Mouse (Mus musculus): ENCODE data around the gene Olfr90. TPM values are rescaled to one million over a fixed set of nuclear protein-coding genes. Genes with fewer than 3 reads are reported as not detected.

The Olfr90 gene
- polyA plus RNA-seq, 1 experiment = not detected

- Histone ChIP-seq H3K4me3 (ENCODE audit: insufficient read depth, low read length) (no peak overlapping the region), H3K4me1 (ENCODE audit: control insufficient read depth, insufficient read depth, low read length) (0 out of 2 replicates have a peak, but pooled peaks cover 3% of the 10 kb centered on the region), H3K27ac (ENCODE audit: insufficient read depth, low read length) (no peak overlapping the region)
- no peak for TF ChIP-seq CTCF (IDR thresholded peaks at IDR 0.05; ENCODE audit: borderline replicate concordance, insufficient read depth, low read length)
- no peak for TF ChIP-seq POLR2A (IDR thresholded peaks at IDR 0.05; ENCODE audit: low read depth, low read length)
Observed at GRCm38 (mm10) chr17:37078990-37079389, 9.3 kb downstream of the Olfr90 start.

- TF ChIP-seq POLR2A (IDR thresholded peaks at IDR 0.05; ENCODE audit: low read depth, low read length) = no peak
- no peak for TF ChIP-seq CTCF (IDR thresholded peaks at IDR 0.05; ENCODE audit: borderline replicate concordance, insufficient read depth, low read length)
- no peak overlapping the region for H3K4me3 ChIP-seq (ENCODE audit: insufficient read depth, low read length)
- H3K4me1 ChIP-seq (ENCODE audit: control insufficient read depth, insufficient read depth, low read length) = 0 out of 2 replicates have a peak, but pooled peaks cover 3% of the 10 kb centered on the region
- H3K27ac ChIP-seq (ENCODE audit: insufficient read depth, low read length) = no peak overlapping the region
Observed at GRCm38 (mm10) chr17:37078193-37078592, 10.1 kb downstream of the Olfr90 start.

GRCm38 (mm10) chr17:37075766-37076165 lies 12.5 kb downstream of the Olfr90 start:
- H3K4me3 ChIP-seq (ENCODE audit: insufficient read depth, low read length) = no peak overlapping the region
- TF ChIP-seq CTCF (IDR thresholded peaks at IDR 0.05; ENCODE audit: borderline replicate concordance, insufficient read depth, low read length) = no peak
- no peak for TF ChIP-seq POLR2A (IDR thresholded peaks at IDR 0.05; ENCODE audit: low read depth, low read length)
- H3K27ac ChIP-seq (ENCODE audit: insufficient read depth, low read length) = no peak overlapping the region
- 0 out of 2 replicates have a peak, but pooled peaks cover 3% of the 10 kb centered on the region for H3K4me1 ChIP-seq (ENCODE audit: control insufficient read depth, insufficient read depth, low read length)

- no peak for TF ChIP-seq POLR2A (IDR thresholded peaks at IDR 0.05; ENCODE audit: low read depth, low read length)
- TF ChIP-seq CTCF (IDR thresholded peaks at IDR 0.05; ENCODE audit: borderline replicate concordance, insufficient read depth, low read length) = no peak
- peaks cover 5% of the 10 kb centered on the region; the same call in 1 of the 2 replicates for H3K4me1 ChIP-seq (ENCODE audit: control insufficient read depth, insufficient read depth, low read length)
Observed at GRCm38 (mm10) chr17:37075181-37075580, 13.1 kb downstream of the Olfr90 start.

GRCm38 (mm10) chr17:37072730-37073276 lies 15.5 kb downstream of the Olfr90 start:
- TF ChIP-seq CTCF (IDR thresholded peaks at IDR 0.05; ENCODE audit: borderline replicate concordance, insufficient read depth, low read length) (no peak), POLR2A (IDR thresholded peaks at IDR 0.05; ENCODE audit: low read depth, low read length) (no peak)
- Histone ChIP-seq H3K4me3 (ENCODE audit: insufficient read depth, low read length) (no peak overlapping the region), H3K4me1 (ENCODE audit: control insufficient read depth, insufficient read depth, low read length) (peaks cover 10% of the 10 kb centered on the region; the same call in 1 of the 2 replicates), H3K27ac (ENCODE audit: insufficient read depth, low read length) (no peak overlapping the region)

More at GRCm38 (mm10) chr17:37075181-37075580, 13.1 kb downstream of the Olfr90 start:
- Histone ChIP-seq H3K27ac (ENCODE audit: insufficient read depth, low read length) (no peak overlapping the region), H3K4me3 (ENCODE audit: insufficient read depth, low read length) (no peak overlapping the region)

GRCm38 (mm10) chr17:37072080-37072729 lies 16.1 kb downstream of the Olfr90 start:
- TF ChIP-seq POLR2A (IDR thresholded peaks at IDR 0.05; ENCODE audit: low read depth, low read length) (no peak), CTCF (IDR thresholded peaks at IDR 0.05; ENCODE audit: borderline replicate concordance, insufficient read depth, low read length) (no peak)
- Histone ChIP-seq H3K4me3 (ENCODE audit: insufficient read depth, low read length) (no peak overlapping the region), H3K4me1 (ENCODE audit: control insufficient read depth, insufficient read depth, low read length) (peaks cover 10% of the 10 kb centered on the region; the same call in 1 of the 2 replicates), H3K27ac (ENCODE audit: insufficient read depth, low read length) (no peak overlapping the region)

GRCm38 (mm10) chr17:37070121-37070520 lies 18.2 kb downstream of the Olfr90 start:
- peaks cover 7% of the 10 kb centered on the region; the same call in 1 of the 2 replicates for H3K4me1 ChIP-seq (ENCODE audit: control insufficient read depth, insufficient read depth, low read length)
- H3K27ac ChIP-seq (ENCODE audit: insufficient read depth, low read length) = peak overlapping the region; percentile 39; the same call in 1 of the 2 replicates
- TF ChIP-seq POLR2A (IDR thresholded peaks at IDR 0.05; ENCODE audit: low read depth, low read length) (no peak), CTCF (IDR thresholded peaks at IDR 0.05; ENCODE audit: borderline replicate concordance, insufficient read depth, low read length) (no peak)
- H3K4me3 ChIP-seq (ENCODE audit: insufficient read depth, low read length) = no peak overlapping the region

- Histone ChIP-seq H3K27ac (ENCODE audit: insufficient read depth, low read length) (no peak overlapping the region), H3K4me1 (ENCODE audit: control insufficient read depth, insufficient read depth, low read length) (peaks cover 7% of the 10 kb centered on the region; the same call in 1 of the 2 replicates), H3K4me3 (ENCODE audit: insufficient read depth, low read length) (no peak overlapping the region)
- TF ChIP-seq POLR2A (IDR thresholded peaks at IDR 0.05; ENCODE audit: low read depth, low read length) (no peak), CTCF (IDR thresholded peaks at IDR 0.05; ENCODE audit: borderline replicate concordance, insufficient read depth, low read length) (no peak)
Observed at GRCm38 (mm10) chr17:37067861-37068260, 20.4 kb downstream of the Olfr90 start.

GRCm38 (mm10) chr17:37065993-37066392 lies 22.3 kb downstream of the Olfr90 start:
- Histone ChIP-seq H3K4me3 (ENCODE audit: insufficient read depth, low read length) (no peak overlapping the region), H3K4me1 (ENCODE audit: control insufficient read depth, insufficient read depth, low read length) (peaks cover 16% of the 10 kb centered on the region), H3K27ac (ENCODE audit: insufficient read depth, low read length) (no peak overlapping the region)
- TF ChIP-seq CTCF (IDR thresholded peaks at IDR 0.05; ENCODE audit: borderline replicate concordance, insufficient read depth, low read length) (no peak), POLR2A (IDR thresholded peaks at IDR 0.05; ENCODE audit: low read depth, low read length) (no peak)
